Mouse (Mus musculus): ENCODE data around the gene Plin3. TPM values are rescaled to one million over a fixed set of nuclear protein-coding genes. Genes with fewer than 3 reads are reported as not detected.

Gene Plin3
- total RNA-seq, 1 experiment = 53.9 TPM

DNA sequence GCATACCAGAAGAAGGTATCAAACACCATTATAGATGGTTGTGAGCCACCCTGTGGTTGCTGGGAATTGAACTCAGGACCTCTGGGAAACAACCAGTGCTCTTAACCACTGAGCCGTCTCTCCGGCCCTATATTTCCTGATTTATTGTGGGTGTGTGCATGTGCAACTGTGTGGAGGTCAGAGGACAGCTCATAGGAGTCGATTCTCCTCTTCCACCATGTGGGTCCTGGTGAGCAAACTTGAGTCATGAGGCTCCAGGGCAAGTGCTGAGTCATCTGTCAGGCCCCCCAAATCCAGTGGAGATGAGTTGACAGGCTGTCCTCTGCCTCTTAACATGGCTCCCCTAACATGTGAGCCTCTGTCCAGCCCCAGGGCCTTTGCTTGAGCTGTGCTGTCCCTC, 26.8 kb downstream of the Plin3 start:
- Histone ChIP-seq H3K27ac (ENCODE audit: insufficient read depth, low read depth, low read length, poor library complexity, severe bottlenecking) (no peak overlapping the region), H3K4me1 (ENCODE audit: control insufficient read depth in 2 of 2, insufficient read depth in 2 of 2, low read length in 2 of 2, poor library complexity in 1 of 2) (peaks cover 2 to 18% of the 10 kb centered on the region in 2 experiments; a peak in 3 of 4 replicates), H3K4me3 (ENCODE audit: insufficient read depth in 1 of 2, low read depth in 1 of 2, low read length in 2 of 2, poor library complexity in 1 of 2, severe bottlenecking in 1 of 2) (no peak overlapping the region), H3K9ac (ENCODE audit: insufficient read depth, low read depth, low read length, poor library complexity, severe bottlenecking) (no peak overlapping the region), H3K36me3 (ENCODE audit: control insufficient read depth, insufficient read depth, low read length, poor library complexity, severe bottlenecking) (peaks cover 11% of the 10 kb centered on the region; the same call in 1 of the 2 replicates), H3K9me3 (ENCODE audit: control insufficient read depth, insufficient read depth, low read depth, low read length) (no peaks in the 10 kb centered on the region)
- TF ChIP-seq MAFK (IDR thresholded peaks at IDR 0.05; ENCODE audit: insufficient read depth, low read depth, low read length) (0 out of 2 replicates have a peak, but pooled peaks have one; percentile 41), ZC3H11A (IDR thresholded peaks at IDR 0.05; ENCODE audit: borderline replicate concordance, low read depth, low read length) (no peak)
- no peak for DNase-seq (ENCODE audit: low read depth, low spot score)
- in situ Hi-C loops (cut with MboI; ENCODE audit: low sequenced_read_pairs in 2 of 2, unreplicated experiment in 2 of 2) = no loop called here

GRCm38 (mm10) chr17:56265011-56265410, 27.7 kb downstream of the Plin3 start:
- TF ChIP-seq MAFK (IDR thresholded peaks at IDR 0.05; ENCODE audit: insufficient read depth, low read depth, low read length) = no peak
- no peak for TF ChIP-seq ZNF384 (IDR thresholded peaks at IDR 0.05; ENCODE audit: low read depth, low read length)

DNA sequence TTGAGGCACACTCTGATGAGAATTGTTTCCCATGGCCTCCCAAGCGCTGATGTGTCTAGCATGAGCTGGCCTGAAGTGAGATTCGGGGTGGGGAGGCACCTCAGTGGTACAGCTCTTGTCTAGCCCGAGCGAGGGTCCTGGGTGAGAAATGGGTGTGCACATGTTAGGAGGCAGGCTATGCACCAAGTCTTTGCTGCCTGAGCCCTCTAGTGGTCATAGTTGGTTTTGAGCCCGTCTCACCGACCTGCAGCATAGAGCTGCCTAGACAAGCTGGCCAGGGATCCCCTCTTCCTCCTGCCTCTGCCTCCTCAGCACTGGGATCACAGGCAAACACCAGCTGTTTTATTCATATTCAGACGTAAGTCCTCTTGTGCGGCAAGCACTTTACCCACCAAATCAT, 28.7 kb downstream of the Plin3 start:
- Histone ChIP-seq H3K27ac (ENCODE audit: insufficient read depth, low read depth, low read length, poor library complexity, severe bottlenecking) (no peak overlapping the region), H3K4me3 (ENCODE audit: insufficient read depth in 1 of 2, low read depth in 1 of 2, low read length in 2 of 2, poor library complexity in 1 of 2, severe bottlenecking in 1 of 2) (peak overlapping the region in 1 of 2 experiments; percentile 20; a peak in 1 of 4 replicates), H3K9me3 (ENCODE audit: control insufficient read depth, insufficient read depth, low read depth, low read length) (no peaks in the 10 kb centered on the region), H3K36me3 (ENCODE audit: control insufficient read depth, insufficient read depth, low read length, poor library complexity, severe bottlenecking) (peaks cover 28% of the 10 kb centered on the region), H3K9ac (ENCODE audit: insufficient read depth, low read depth, low read length, poor library complexity, severe bottlenecking) (no peak overlapping the region), H3K4me1 (ENCODE audit: control insufficient read depth in 2 of 2, insufficient read depth in 2 of 2, low read length in 2 of 2, poor library complexity in 1 of 2) (peaks cover 3 to 25% of the 10 kb centered on the region in 2 experiments; a peak in 3 of 4 replicates)
- in situ Hi-C loops (cut with MboI; ENCODE audit: low sequenced_read_pairs in 2 of 2, unreplicated experiment in 2 of 2) = no loop called here
- TF ChIP-seq HCFC1 (IDR thresholded peaks at IDR 0.05; ENCODE audit: borderline replicate concordance, insufficient read depth, low read length) (0 out of 2 replicates have a peak, but pooled peaks have one; percentile 49), CHD2 (IDR thresholded peaks at IDR 0.05; ENCODE audit: low read depth, low read length) (no peak), ZC3H11A (IDR thresholded peaks at IDR 0.05; ENCODE audit: borderline replicate concordance, low read depth, low read length) (peak; percentile 35; the same call in 1 of the 2 replicates), MAFK (IDR thresholded peaks at IDR 0.05; ENCODE audit: insufficient read depth, low read depth, low read length) (no peak)
- peak; percentile 86 for DNase-seq (ENCODE audit: low read depth, low spot score)

More at GRCm38 (mm10) chr17:56265011-56265410, 27.7 kb downstream of the Plin3 start:
- H3K9ac ChIP-seq (ENCODE audit: insufficient read depth, low read depth, low read length, poor library complexity, severe bottlenecking) = no peak overlapping the region
- H3K4me1 ChIP-seq (ENCODE audit: control insufficient read depth in 2 of 2, insufficient read depth in 2 of 2, low read length in 2 of 2, poor library complexity in 1 of 2) = peaks cover 3 to 22% of the 10 kb centered on the region in 2 experiments; a peak in 3 of 4 replicates
- no peaks in the 10 kb centered on the region for H3K9me3 ChIP-seq (ENCODE audit: control insufficient read depth, insufficient read depth, low read depth, low read length)
- DNase-seq (ENCODE audit: low read depth, low spot score) = no peak
- H3K4me3 ChIP-seq (ENCODE audit: insufficient read depth in 1 of 2, low read depth in 1 of 2, low read length in 2 of 2, poor library complexity in 1 of 2, severe bottlenecking in 1 of 2) = no peak overlapping the region
- H3K36me3 ChIP-seq (ENCODE audit: control insufficient read depth, insufficient read depth, low read length, poor library complexity, severe bottlenecking) = peaks cover 19% of the 10 kb centered on the region
- in situ Hi-C loops (cut with MboI; ENCODE audit: low sequenced_read_pairs in 2 of 2, unreplicated experiment in 2 of 2) = no loop called here
- H3K27ac ChIP-seq (ENCODE audit: insufficient read depth, low read depth, low read length, poor library complexity, severe bottlenecking) = no peak overlapping the region; the same call in 1 of the 2 replicates

DNA sequence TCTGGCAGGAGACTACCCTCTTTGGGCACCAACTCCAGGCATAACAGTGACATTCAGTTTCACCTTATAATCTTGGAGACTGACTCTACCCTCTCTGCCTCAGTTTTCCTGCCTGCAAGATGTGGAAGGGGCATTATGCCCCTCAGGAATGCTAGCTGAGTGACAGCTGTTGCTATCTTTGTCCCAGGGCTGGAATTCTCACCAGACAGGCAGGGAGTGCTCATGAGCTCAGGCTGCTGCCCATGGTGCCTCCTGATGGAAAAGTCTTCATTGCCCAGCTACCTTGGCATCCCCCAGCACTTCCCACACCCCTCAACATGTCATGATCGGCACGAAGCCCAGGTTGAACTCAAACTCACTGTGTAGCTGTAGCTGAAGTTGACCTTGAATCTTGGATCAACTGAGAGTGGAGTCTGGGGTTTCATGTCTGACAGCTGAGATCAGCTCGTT, 30.0 kb downstream of the Plin3 start:
- DNase-seq (ENCODE audit: low read depth, low spot score) = no peak
- TF ChIP-seq ZNF384 (IDR thresholded peaks at IDR 0.05; ENCODE audit: low read depth, low read length) = no peak
- TF ChIP-seq MAFK (IDR thresholded peaks at IDR 0.05; ENCODE audit: insufficient read depth, low read depth, low read length) = no peak
- TF ChIP-seq HCFC1 (IDR thresholded peaks at IDR 0.05; ENCODE audit: borderline replicate concordance, insufficient read depth, low read length) = no peak
- Histone ChIP-seq H3K9me3 (ENCODE audit: control insufficient read depth, insufficient read depth, low read depth, low read length) (no peaks in the 10 kb centered on the region), H3K27ac (ENCODE audit: insufficient read depth, low read depth, low read length, poor library complexity, severe bottlenecking) (no peak overlapping the region), H3K4me3 (ENCODE audit: insufficient read depth in 1 of 2, low read depth in 1 of 2, low read length in 2 of 2, poor library complexity in 1 of 2, severe bottlenecking in 1 of 2) (no peak overlapping the region), H3K36me3 (ENCODE audit: control insufficient read depth, insufficient read depth, low read length, poor library complexity, severe bottlenecking) (peaks cover 38% of the 10 kb centered on the region), H3K4me1 (ENCODE audit: control insufficient read depth in 2 of 2, insufficient read depth in 2 of 2, low read length in 2 of 2, poor library complexity in 1 of 2) (peaks cover 5 to 30% of the 10 kb centered on the region in 2 experiments; a peak in 3 of 4 replicates), H3K9ac (ENCODE audit: insufficient read depth, low read depth, low read length, poor library complexity, severe bottlenecking) (no peak overlapping the region)
- in situ Hi-C loops (cut with MboI; ENCODE audit: low sequenced_read_pairs in 2 of 2, unreplicated experiment in 2 of 2) = no loop called here

- Histone ChIP-seq H3K4me3 (ENCODE audit: insufficient read depth in 1 of 2, low read depth in 1 of 2, low read length in 2 of 2, poor library complexity in 1 of 2, severe bottlenecking in 1 of 2) (no peak overlapping the region), H3K9ac (ENCODE audit: insufficient read depth, low read depth, low read length, poor library complexity, severe bottlenecking) (no peak overlapping the region; the same call in 1 of the 2 replicates), H3K4me1 (ENCODE audit: control insufficient read depth in 2 of 2, insufficient read depth in 2 of 2, low read length in 2 of 2, poor library complexity in 1 of 2) (peaks cover 5 to 25% of the 10 kb centered on the region in 2 experiments; a peak in 3 of 4 replicates), H3K27ac (ENCODE audit: insufficient read depth, low read depth, low read length, poor library complexity, severe bottlenecking) (no peak overlapping the region), H3K36me3 (ENCODE audit: control insufficient read depth, insufficient read depth, low read length, poor library complexity, severe bottlenecking) (peaks cover 38% of the 10 kb centered on the region), H3K9me3 (ENCODE audit: control insufficient read depth, insufficient read depth, low read depth, low read length) (no peaks in the 10 kb centered on the region)
- TF ChIP-seq ZC3H11A (IDR thresholded peaks at IDR 0.05; ENCODE audit: borderline replicate concordance, low read depth, low read length) (no peak), CHD2 (IDR thresholded peaks at IDR 0.05; ENCODE audit: low read depth, low read length) (no peak), MAFK (IDR thresholded peaks at IDR 0.05; ENCODE audit: insufficient read depth, low read depth, low read length) (no peak), HCFC1 (IDR thresholded peaks at IDR 0.05; ENCODE audit: borderline replicate concordance, insufficient read depth, low read length) (no peak), ZNF384 (IDR thresholded peaks at IDR 0.05; ENCODE audit: low read depth, low read length) (no peak)
- in situ Hi-C loops (cut with MboI; ENCODE audit: low sequenced_read_pairs in 2 of 2, unreplicated experiment in 2 of 2) = no loop called here
- no peak for DNase-seq (ENCODE audit: low read depth, low spot score)
Measured at GRCm38 (mm10) chr17:56261166-56261565, 31.5 kb downstream of the Plin3 start.
